Mouse (Mus musculus): Measurements from ENCODE around the gene Hspb8.
"Not testable (repeated sequence)": the region's sequence is repeated elsewhere in the genome, so short reads cannot be mapped to it uniquely, and the experiment has no call there.

The Hspb8 gene

GRCm38 (mm10) chr5:116432871-116433270, 10.2 kb upstream of the Hspb8 start:
- DNase-seq (ENCODE audit: low spot score): no peak

GRCm38 (mm10) chr5:116426701-116427100, 4.0 kb upstream of the Hspb8 start:
- no peak for DNase-seq (ENCODE audit: low spot score)

- DNase-seq (ENCODE audit: low spot score): not testable (repeated sequence)
Measured at GRCm38 (mm10) chr5:116425709-116426108, 3.0 kb upstream of the Hspb8 start.

- DNase-seq (ENCODE audit: low spot score): peak; percentile 91
Measured at GRCm38 (mm10) chr5:116425273-116425672, 2.6 kb upstream of the Hspb8 start.

- DNase-seq (ENCODE audit: low spot score): no peak
Measured at GRCm38 (mm10) chr5:116423746-116424145, 1.1 kb upstream of the Hspb8 start.

- DNase-seq (ENCODE audit: low spot score): peak; percentile 68
Measured at GRCm38 (mm10) chr5:116421791-116422481, 728 bp downstream of the Hspb8 start.

GRCm38 (mm10) chr5:116420759-116421225, 1.9 kb downstream of the Hspb8 start:
- DNase-seq (ENCODE audit: low spot score): peak; percentile 93

GRCm38 (mm10) chr5:116420213-116420612, 2.5 kb downstream of the Hspb8 start:
- DNase-seq (ENCODE audit: low spot score): peak; percentile 51

- DNase-seq (ENCODE audit: low spot score): peak; percentile 75
Measured at GRCm38 (mm10) chr5:116419322-116420045, 3.2 kb downstream of the Hspb8 start.

GRCm38 (mm10) chr5:116416208-116416607, 6.5 kb downstream of the Hspb8 start:
- DNase-seq (ENCODE audit: low spot score): no peak

GRCm38 (mm10) chr5:116409689-116410590, 12.7 kb downstream of the Hspb8 start:
- no peak for DNase-seq (ENCODE audit: low spot score)

- DNase-seq (ENCODE audit: low spot score): no peak
Measured at GRCm38 (mm10) chr5:116408965-116409364, 13.7 kb downstream of the Hspb8 start.

- peak; percentile 64 for DNase-seq (ENCODE audit: low spot score)
Measured at GRCm38 (mm10) chr5:116407936-116408335, 14.7 kb downstream of the Hspb8 start.

- no peak for DNase-seq (ENCODE audit: low spot score)
Measured at GRCm38 (mm10) chr5:116407321-116407720, 15.3 kb downstream of the Hspb8 start.

- no peak for DNase-seq (ENCODE audit: low spot score)
Measured at GRCm38 (mm10) chr5:116406507-116406906, 16.2 kb downstream of the Hspb8 start.

GRCm38 (mm10) chr5:116405934-116406333, 16.7 kb downstream of the Hspb8 start:
- DNase-seq (ENCODE audit: low spot score): no peak

- no peak for DNase-seq (ENCODE audit: low spot score)
Measured at GRCm38 (mm10) chr5:116404063-116404462, 18.6 kb downstream of the Hspb8 start.

GRCm38 (mm10) chr5:116400801-116401200, 21.9 kb downstream of the Hspb8 start:
- DNase-seq (ENCODE audit: low spot score): no peak

- no peak for DNase-seq (ENCODE audit: low spot score)
Measured at GRCm38 (mm10) chr5:116400042-116400730, 22.5 kb downstream of the Hspb8 start.

GRCm38 (mm10) chr5:116396104-116396503, 26.6 kb downstream of the Hspb8 start:
- DNase-seq (ENCODE audit: low spot score): no peak

GRCm38 (mm10) chr5:116392603-116393002, 30.1 kb downstream of the Hspb8 start:
- DNase-seq (ENCODE audit: low spot score): peak; percentile 78

All from MN1 (cell line).